Mouse (Mus musculus) neural tube, embryonic 11.5 days (tissue): ENCODE measurements at regions not wholly inside any gene's neighbourhood (a gene's known extent, or its start where the extent isn't known, plus 50 kb on each side); places are given as distances from the start of the nearest gene placed in this dataset.

ENCODE experiments used
- ATAC-seq: fragments of 200-750 bp; cut with Nextera tagmentation; 2 replicates; pipeline ENCODE4 v1.8.0; 2017; ENCODE audit warnings: moderate number of reproducible peaks, mild to moderate bottlenecking, moderate TSS enrichment, moderate library complexity; ENCODE audit not compliant: insufficient read depth, low FRiP score, low TSS enrichment
- DNase-seq: peaks from one replicate; pipeline ENCODE4 v3.0.0-alpha.2; 2015; ENCODE audit warnings: low spot score
- H3K27ac ChIP-seq: fragments of 300-500 bp; sonication (generic); 2 replicates; pipeline ENCODE4 v1.5.1; 2014; ENCODE audit warnings: low read depth, mild to moderate bottlenecking, low read length
- H3K27me3 ChIP-seq: fragments of 300-500 bp; sonication (generic); 2 replicates; pipeline ENCODE4 v1.6.1; 2014; ENCODE audit warnings: mild to moderate bottlenecking, low read length, mixed read lengths; ENCODE audit not compliant: control insufficient read depth, insufficient read depth
- H3K36me3 ChIP-seq: fragments of 300-500 bp; sonication (generic); 2 replicates; pipeline ENCODE4 v1.6.1; 2014; ENCODE audit warnings: mild to moderate bottlenecking, low read length, moderate library complexity, mixed read lengths; ENCODE audit not compliant: control insufficient read depth, insufficient read depth
- H3K4me1 ChIP-seq: fragments of 300-500 bp; sonication (generic); 2 replicates; pipeline ENCODE4 v1.6.1; 2014; ENCODE audit warnings: low read length, mixed read lengths; ENCODE audit not compliant: control insufficient read depth, insufficient read depth
- H3K4me2 ChIP-seq: fragments of 300-500 bp; sonication (generic); 2 replicates; pipeline ENCODE4 v1.6.1; 2014; ENCODE audit warnings: low read depth, mild to moderate bottlenecking, moderate library complexity
- H3K4me3 ChIP-seq: fragments of 300-500 bp; sonication (generic); 2 replicates; pipeline ENCODE4 v1.5.1; 2014; ENCODE audit warnings: low read depth, low read length
- H3K9ac ChIP-seq: fragments of 300-500 bp; sonication (generic); 2 replicates; pipeline ENCODE4 v1.6.1; 2014; ENCODE audit warnings: mild to moderate bottlenecking, low read length
- H3K9me3 ChIP-seq: fragments of 300-500 bp; sonication (generic); 2 replicates; pipeline ENCODE4 v1.6.1; 2016; ENCODE audit warnings: low read length; ENCODE audit not compliant: control insufficient read depth
- WGBS: fragments of 180-500 bp; shearing (Covaris S2); extraction: QIAGEN DNeasy Blood & Tissue Kit; methylation state at CpG from one replicate; pipeline ENCODE4 v1.1.7; 2014; 5-methylcytosine and 5-hydroxymethylcytosine counted together

- WGBS: 90% methylated on average over 2 of the region's 2 CpGs
- no peak for DNase-seq
- H3K27ac ChIP-seq: no peak overlapping the region
- no peak overlapping the region for H3K4me2 ChIP-seq
- no peaks in the 10 kb centered on the region for H3K36me3 ChIP-seq
- no peaks in the 10 kb centered on the region for H3K27me3 ChIP-seq
- no peak overlapping the region for H3K9ac ChIP-seq
- H3K4me1 ChIP-seq: no peaks in the 10 kb centered on the region
- no peaks in the 10 kb centered on the region for H3K9me3 ChIP-seq
- no peak overlapping the region for H3K4me3 ChIP-seq
- no peak for ATAC-seq
Measured at GRCm38 (mm10) chr2:71666927-71667326, 78.5 kb upstream of the Itga6 start.

GRCm38 (mm10) chr2:71667746-71668145 is 77.7 kb upstream of the Itga6 start:
- Histone ChIP-seq H3K27me3 (no peaks in the 10 kb centered on the region), H3K9ac (no peak overlapping the region), H3K4me1 (no peaks in the 10 kb centered on the region), H3K9me3 (no peaks in the 10 kb centered on the region), H3K27ac (no peak overlapping the region), H3K36me3 (no peaks in the 10 kb centered on the region), H3K4me3 (no peak overlapping the region), H3K4me2 (no peak overlapping the region)
- 95% methylated on average over 3 of the region's 3 CpGs for WGBS
- ATAC-seq (no peak), DNase-seq (no peak)

GRCm38 (mm10) chr2:71670228-71670790 is 75.1 kb upstream of the Itga6 start:
- Histone ChIP-seq H3K4me1 (peaks cover 6% of the 10 kb centered on the region; the same call in 1 of the 2 replicates), H3K27me3 (no peaks in the 10 kb centered on the region), H3K36me3 (no peaks in the 10 kb centered on the region), H3K4me3 (no peak overlapping the region), H3K9me3 (no peaks in the 10 kb centered on the region), H3K9ac (no peak overlapping the region), H3K4me2 (no peak overlapping the region), H3K27ac (no peak overlapping the region)
- WGBS: 89% methylated on average over 6 of the region's 6 CpGs
- ATAC-seq (no peak), DNase-seq (no peak)

- no peak overlapping the region for H3K9ac ChIP-seq
- DNase-seq (no peak), ATAC-seq (no peak)
- H3K4me2 ChIP-seq: no peak overlapping the region
- 74% methylated on average over 4 of the region's 4 CpGs for WGBS
- no peak overlapping the region for H3K27ac ChIP-seq
- peaks cover 6% of the 10 kb centered on the region; the same call in 1 of the 2 replicates for H3K4me1 ChIP-seq
- no peaks in the 10 kb centered on the region for H3K27me3 ChIP-seq
- H3K4me3 ChIP-seq: no peak overlapping the region
- no peaks in the 10 kb centered on the region for H3K36me3 ChIP-seq
- no peaks in the 10 kb centered on the region for H3K9me3 ChIP-seq
Measured at GRCm38 (mm10) chr2:71670882-71671281, 74.5 kb upstream of the Itga6 start.

GRCm38 (mm10) chr2:71673087-71673920 is 72.1 kb upstream of the Itga6 start:
- H3K4me1 ChIP-seq: peaks cover 6% of the 10 kb centered on the region; the same call in 1 of the 2 replicates
- H3K27me3 ChIP-seq: no peaks in the 10 kb centered on the region
- peak overlapping the region; percentile 10 for H3K9ac ChIP-seq
- H3K4me3 ChIP-seq: no peak overlapping the region
- no peak overlapping the region for H3K4me2 ChIP-seq
- DNase-seq (peak; percentile 31), ATAC-seq (no peak)
- 0 out of 2 replicates have a peak overlapping the region, but pooled peaks have one; percentile 27 for H3K27ac ChIP-seq
- WGBS: 64% methylated on average over 18 of the region's 18 CpGs
- no peaks in the 10 kb centered on the region for H3K9me3 ChIP-seq
- H3K36me3 ChIP-seq: no peaks in the 10 kb centered on the region

- H3K4me3 ChIP-seq: no peak overlapping the region
- H3K4me2 ChIP-seq: no peak overlapping the region
- no peak overlapping the region for H3K27ac ChIP-seq
- H3K4me1 ChIP-seq: no peaks in the 10 kb centered on the region
- H3K9ac ChIP-seq: no peak overlapping the region
- ATAC-seq (no peak), DNase-seq (no peak)
- no peaks in the 10 kb centered on the region for H3K36me3 ChIP-seq
- WGBS: 41% methylated on average over 1 of the region's 1 CpGs
- no peaks in the 10 kb centered on the region for H3K9me3 ChIP-seq
- H3K27me3 ChIP-seq: no peaks in the 10 kb centered on the region
Measured at GRCm38 (mm10) chr2:71680746-71681145, 64.7 kb upstream of the Itga6 start.

GRCm38 (mm10) chr2:71681148-71681547 is 64.3 kb upstream of the Itga6 start:
- no peaks in the 10 kb centered on the region for H3K36me3 ChIP-seq
- H3K4me2 ChIP-seq: no peak overlapping the region
- no peaks in the 10 kb centered on the region for H3K9me3 ChIP-seq
- DNase-seq (no peak), ATAC-seq (no peak)
- H3K27ac ChIP-seq: no peak overlapping the region
- no peak overlapping the region for H3K9ac ChIP-seq
- no peak overlapping the region for H3K4me3 ChIP-seq
- H3K27me3 ChIP-seq: no peaks in the 10 kb centered on the region
- WGBS: 58% methylated on average over 4 of the region's 4 CpGs
- no peaks in the 10 kb centered on the region for H3K4me1 ChIP-seq

- Histone ChIP-seq H3K4me1 (no peaks in the 10 kb centered on the region), H3K9me3 (no peaks in the 10 kb centered on the region), H3K27ac (no peak overlapping the region), H3K4me3 (no peak overlapping the region), H3K9ac (no peak overlapping the region), H3K4me2 (no peak overlapping the region), H3K36me3 (no peaks in the 10 kb centered on the region), H3K27me3 (no peaks in the 10 kb centered on the region)
- ATAC-seq: no peak
- 83% methylated on average over 4 of the region's 4 CpGs for WGBS
- DNase-seq: no peak
Measured at GRCm38 (mm10) chr2:71683375-71683774, 62.0 kb upstream of the Itga6 start.

- H3K4me1 ChIP-seq: no peaks in the 10 kb centered on the region
- no peaks in the 10 kb centered on the region for H3K9me3 ChIP-seq
- no peaks in the 10 kb centered on the region for H3K27me3 ChIP-seq
- H3K4me2 ChIP-seq: no peak overlapping the region
- ATAC-seq: no peak
- no peak for DNase-seq
- H3K4me3 ChIP-seq: no peak overlapping the region
- H3K36me3 ChIP-seq: no peaks in the 10 kb centered on the region
- no peak overlapping the region for H3K27ac ChIP-seq
- 92% methylated on average over 7 of the region's 7 CpGs for WGBS
- H3K9ac ChIP-seq: no peak overlapping the region
Measured at GRCm38 (mm10) chr2:71685239-71685638, 60.2 kb upstream of the Itga6 start.
